Mouse (Mus musculus): Measurements from ENCODE around the gene Tec.

- TF ChIP-seq POLR2A (IDR thresholded peaks at IDR 0.05; ENCODE audit: low read depth, low read length), result no peak
- TF ChIP-seq E2F4 (IDR thresholded peaks at IDR 0.05; ENCODE audit: insufficient replicate concordance, low read depth, low read length), result no peak
- no peak for TF ChIP-seq CTCF (conservative IDR thresholded peaks at IDR 0.05 in 1 of 2, IDR thresholded peaks at IDR 0.05 in 1 of 2; ENCODE audit: low read depth in 2 of 2, low read length in 2 of 2)
- TF ChIP-seq RCOR1 (conservative IDR thresholded peaks at IDR 0.05; ENCODE audit: low read depth, low read length), result no peak
- no peak for TF ChIP-seq EP300 (IDR thresholded peaks at IDR 0.05; ENCODE audit: low read length)
- TF ChIP-seq PAX5 (IDR thresholded peaks at IDR 0.05; ENCODE audit: low read length), result no peak
- TF ChIP-seq SIN3A (IDR thresholded peaks at IDR 0.05; ENCODE audit: low read length), result no peak
- TF ChIP-seq RAD21 (IDR thresholded peaks at IDR 0.05; ENCODE audit: low read depth, low read length), result no peak
- no peak for TF ChIP-seq MXI1 (IDR thresholded peaks at IDR 0.05; ENCODE audit: low read depth, low read length)
- TF ChIP-seq POLR2AphosphoS2 (IDR thresholded peaks at IDR 0.05; ENCODE audit: low read depth, low read length), result no peak
These were observed 85.2 kb downstream of the Tec start for GRCm38 (mm10) chr5:72783123-72783522.

Data from CH12.LX (cell line).